Mouse (Mus musculus): ENCODE measurements around the gene Ppp3ca.
"Not testable (repeated sequence)": the region's sequence is repeated elsewhere in the genome, so short reads cannot be mapped to it uniquely, and the experiment has no call there.

The Ppp3ca gene

GRCm38 (mm10) chr3:136691984-136692383 lies 22.1 kb downstream of the Ppp3ca start:
- H3K36me3 ChIP-seq (ENCODE audit: insufficient read depth, low read length): no peaks in the 10 kb centered on the region
- no peaks in the 10 kb centered on the region for H3K27me3 ChIP-seq (ENCODE audit: insufficient read depth, low read length)
- H3K4me1 ChIP-seq (replicated peaks; ENCODE audit: low read depth, low read length): no peaks in the 10 kb centered on the region; the same call in 1 of the 2 replicates
- no peak for TF ChIP-seq CTCF (conservative IDR thresholded peaks at IDR 0.05; ENCODE audit: low read length)
- no peak for TF ChIP-seq NANOG (IDR thresholded peaks at IDR 0.05; ENCODE audit: borderline replicate concordance, low read length)
- no peak for TF ChIP-seq POU5F1 (IDR thresholded peaks at IDR 0.05; ENCODE audit: borderline replicate concordance, low read length)
- H3K9me3 ChIP-seq (ENCODE audit: low read length): no peaks in the 10 kb centered on the region
- no peak overlapping the region for H3K4me3 ChIP-seq (replicated peaks; ENCODE audit: low read length)

GRCm38 (mm10) chr3:136693547-136693946 lies 23.6 kb downstream of the Ppp3ca start:
- Histone ChIP-seq H3K4me1 (replicated peaks; ENCODE audit: low read depth, low read length) (no peaks in the 10 kb centered on the region), H3K36me3 (ENCODE audit: insufficient read depth, low read length) (no peaks in the 10 kb centered on the region), H3K4me3 (replicated peaks; ENCODE audit: low read length) (no peak overlapping the region), H3K9me3 (ENCODE audit: low read length) (no peaks in the 10 kb centered on the region), H3K27me3 (ENCODE audit: insufficient read depth, low read length) (no peaks in the 10 kb centered on the region)
- no peak for TF ChIP-seq POU5F1 (IDR thresholded peaks at IDR 0.05; ENCODE audit: borderline replicate concordance, low read length)

- no peaks in the 10 kb centered on the region for H3K27me3 ChIP-seq (ENCODE audit: insufficient read depth, low read length)
- H3K4me3 ChIP-seq (replicated peaks; ENCODE audit: low read length): no peak overlapping the region
- H3K9me3 ChIP-seq (ENCODE audit: low read length): no peaks in the 10 kb centered on the region
- no peaks in the 10 kb centered on the region for H3K36me3 ChIP-seq (ENCODE audit: insufficient read depth, low read length)
- TF ChIP-seq POU5F1 (IDR thresholded peaks at IDR 0.05; ENCODE audit: borderline replicate concordance, low read length) (no peak), CTCF (conservative IDR thresholded peaks at IDR 0.05; ENCODE audit: low read length) (no peak), NANOG (IDR thresholded peaks at IDR 0.05; ENCODE audit: borderline replicate concordance, low read length) (no peak)
- 0 out of 2 replicates have a peak, but pooled peaks cover 4% of the 10 kb centered on the region for H3K4me1 ChIP-seq (replicated peaks; ENCODE audit: low read depth, low read length)
Measured at GRCm38 (mm10) chr3:136697626-136698191, 27.8 kb downstream of the Ppp3ca start.

GRCm38 (mm10) chr3:136699711-136700110 lies 29.8 kb downstream of the Ppp3ca start:
- H3K27me3 ChIP-seq (ENCODE audit: insufficient read depth, low read length); H3K9me3 ChIP-seq (ENCODE audit: low read length); H3K36me3 ChIP-seq (ENCODE audit: insufficient read depth, low read length); H3K4me3 ChIP-seq (replicated peaks; ENCODE audit: low read length): not testable (repeated sequence)
- peaks cover 14% of the 10 kb centered on the region for H3K4me1 ChIP-seq (replicated peaks; ENCODE audit: low read depth, low read length)

- H3K9me3 ChIP-seq (ENCODE audit: low read length): no peaks in the 10 kb centered on the region
- H3K27me3 ChIP-seq (ENCODE audit: insufficient read depth, low read length): no peaks in the 10 kb centered on the region
- no peaks in the 10 kb centered on the region for H3K36me3 ChIP-seq (ENCODE audit: insufficient read depth, low read length)
- peaks cover 22% of the 10 kb centered on the region for H3K4me1 ChIP-seq (replicated peaks; ENCODE audit: low read depth, low read length)
- no peak for TF ChIP-seq NANOG (IDR thresholded peaks at IDR 0.05; ENCODE audit: borderline replicate concordance, low read length)
- no peak for TF ChIP-seq POU5F1 (IDR thresholded peaks at IDR 0.05; ENCODE audit: borderline replicate concordance, low read length)
- TF ChIP-seq CTCF (conservative IDR thresholded peaks at IDR 0.05; ENCODE audit: low read length): no peak
- no peak overlapping the region for H3K4me3 ChIP-seq (replicated peaks; ENCODE audit: low read length)
Measured at GRCm38 (mm10) chr3:136700447-136701009, 30.6 kb downstream of the Ppp3ca start.

GRCm38 (mm10) chr3:136702861-136703260 lies 32.9 kb downstream of the Ppp3ca start:
- H3K4me1 ChIP-seq (replicated peaks; ENCODE audit: low read depth, low read length): peaks cover 29% of the 10 kb centered on the region

GRCm38 (mm10) chr3:136704515-136705247 lies 34.8 kb downstream of the Ppp3ca start:
- no peak for TF ChIP-seq CTCF (conservative IDR thresholded peaks at IDR 0.05; ENCODE audit: low read length)
- no peak for TF ChIP-seq POU5F1 (IDR thresholded peaks at IDR 0.05; ENCODE audit: borderline replicate concordance, low read length)
- no peak for TF ChIP-seq NANOG (IDR thresholded peaks at IDR 0.05; ENCODE audit: borderline replicate concordance, low read length)

More at GRCm38 (mm10) chr3:136702861-136703260, 32.9 kb downstream of the Ppp3ca start:
- H3K36me3 ChIP-seq (ENCODE audit: insufficient read depth, low read length): no peaks in the 10 kb centered on the region
- H3K27me3 ChIP-seq (ENCODE audit: insufficient read depth, low read length): no peaks in the 10 kb centered on the region
- H3K9me3 ChIP-seq (ENCODE audit: low read length): no peaks in the 10 kb centered on the region
- TF ChIP-seq NANOG (IDR thresholded peaks at IDR 0.05; ENCODE audit: borderline replicate concordance, low read length) (no peak), CTCF (conservative IDR thresholded peaks at IDR 0.05; ENCODE audit: low read length) (no peak), POU5F1 (IDR thresholded peaks at IDR 0.05; ENCODE audit: borderline replicate concordance, low read length) (no peak)
- no peak overlapping the region for H3K4me3 ChIP-seq (replicated peaks; ENCODE audit: low read length)

GRCm38 (mm10) chr3:136706048-136706447 lies 36.1 kb downstream of the Ppp3ca start:
- H3K27me3 ChIP-seq (ENCODE audit: insufficient read depth, low read length): no peaks in the 10 kb centered on the region
- H3K36me3 ChIP-seq (ENCODE audit: insufficient read depth, low read length): no peaks in the 10 kb centered on the region
- no peaks in the 10 kb centered on the region for H3K9me3 ChIP-seq (ENCODE audit: low read length)
- no peak overlapping the region for H3K4me3 ChIP-seq (replicated peaks; ENCODE audit: low read length)
- TF ChIP-seq CTCF (conservative IDR thresholded peaks at IDR 0.05; ENCODE audit: low read length) (no peak), NANOG (IDR thresholded peaks at IDR 0.05; ENCODE audit: borderline replicate concordance, low read length) (no peak), POU5F1 (IDR thresholded peaks at IDR 0.05; ENCODE audit: borderline replicate concordance, low read length) (no peak)
- H3K4me1 ChIP-seq (replicated peaks; ENCODE audit: low read depth, low read length): peaks cover 24% of the 10 kb centered on the region

More at GRCm38 (mm10) chr3:136704515-136705247, 34.8 kb downstream of the Ppp3ca start:
- Histone ChIP-seq H3K4me1 (replicated peaks; ENCODE audit: low read depth, low read length) (peaks cover 29% of the 10 kb centered on the region), H3K9me3 (ENCODE audit: low read length) (no peaks in the 10 kb centered on the region), H3K4me3 (replicated peaks; ENCODE audit: low read length) (no peak overlapping the region), H3K27me3 (ENCODE audit: insufficient read depth, low read length) (no peaks in the 10 kb centered on the region), H3K36me3 (ENCODE audit: insufficient read depth, low read length) (no peaks in the 10 kb centered on the region)
